Mouse (Mus musculus) megakaryocyte-erythroid progenitor cell, adult 5-6 weeks (primary cell): ENCODE results near the gene Serinc5. TPM values are rescaled to one million over a fixed set of nuclear protein-coding genes. Genes with fewer than 3 reads are reported as not detected.
A peak's percentile ranks its signal among the peaks of the same experiment; 100 is the strongest.

ENCODE experiments used
- ATAC-seq: replicated peaks from 2 replicates; pipeline ENCODE4 v1.8.0; 2016; ENCODE audit warnings: mild to moderate bottlenecking, inconsistent platforms; ENCODE audit not compliant: severe bottlenecking, poor library complexity, low FRiP score, low TSS enrichment
- total RNA-seq, 2 experiments: library from RNA; stranded (forward) in 1 of 2; stranded (reverse) in 1 of 2; fragments of 200-1000, 215-1000 nt in 1 of 2; fragments of >200 nt in 1 of 2; fragmentation: Nextera tagmentation in 1 of 2; gene quantifications; 2 replicates each; pipeline ENCODE4 v1.2.3; 2014 to 2017

The Serinc5 gene
- total RNA-seq, 2 experiments from 2014 or later = 23.7 to 34.0 TPM

- ATAC-seq = no peak
These were observed 118.9 kb downstream of the Serinc5 start for GRCm38 (mm10) chr13:92729811-92730210.

- no peak for ATAC-seq
These were observed 120.9 kb downstream of the Serinc5 start for GRCm38 (mm10) chr13:92731811-92732210.

- ATAC-seq = no peak
These were observed 121.9 kb downstream of the Serinc5 start for GRCm38 (mm10) chr13:92732836-92733235.

GRCm38 (mm10) chr13:92733252-92733651, 122.4 kb downstream of the Serinc5 start:
- peak; percentile 81 for ATAC-seq

- ATAC-seq = peak; percentile 6; the same call in 1 of the 2 replicates
These were observed 122.8 kb downstream of the Serinc5 start for GRCm38 (mm10) chr13:92733741-92734140.

GRCm38 (mm10) chr13:92735693-92736092, 124.8 kb downstream of the Serinc5 start:
- ATAC-seq = no peak

- no peak for ATAC-seq
These were observed 125.8 kb downstream of the Serinc5 start for GRCm38 (mm10) chr13:92736516-92737300.

GRCm38 (mm10) chr13:92738821-92739220, 127.9 kb downstream of the Serinc5 start:
- ATAC-seq = no peak

GRCm38 (mm10) chr13:92739858-92740257, 129.0 kb downstream of the Serinc5 start:
- no peak for ATAC-seq

- peak; percentile 73 for ATAC-seq
These were observed 129.9 kb downstream of the Serinc5 start for GRCm38 (mm10) chr13:92740671-92741270.

- ATAC-seq = no peak
These were observed 132.0 kb downstream of the Serinc5 start for GRCm38 (mm10) chr13:92742886-92743285.

GRCm38 (mm10) chr13:92743337-92743736, 132.4 kb downstream of the Serinc5 start:
- ATAC-seq = peak; percentile 74

GRCm38 (mm10) chr13:92750976-92751518, 140.2 kb downstream of the Serinc5 start:
- ATAC-seq = peak; percentile 92

GRCm38 (mm10) chr13:92751726-92752565, 141.1 kb downstream of the Serinc5 start:
- peak; percentile 55 for ATAC-seq

GRCm38 (mm10) chr13:92753676-92754075, 142.8 kb downstream of the Serinc5 start:
- ATAC-seq = no peak

GRCm38 (mm10) chr13:92755036-92755435, 144.1 kb downstream of the Serinc5 start:
- ATAC-seq = no peak

GRCm38 (mm10) chr13:92757972-92758585, 147.2 kb downstream of the Serinc5 start:
- ATAC-seq = no peak

- no peak for ATAC-seq
These were observed 148.2 kb downstream of the Serinc5 start for GRCm38 (mm10) chr13:92759096-92759495.

GRCm38 (mm10) chr13:92760519-92760918, 149.6 kb downstream of the Serinc5 start:
- ATAC-seq = no peak
